Mouse (Mus musculus) limb, embryonic 14.5 days (tissue): ENCODE measurements around the gene AU040320. TPM values are rescaled to one million over a fixed set of nuclear protein-coding genes. Genes with fewer than 3 reads are reported as not detected.
A peak's percentile ranks its signal among the peaks of the same experiment; 100 is the strongest.

Source experiments
- ATAC-seq: fragments of 200-750 bp; cut with Nextera tagmentation; 2 replicates; pipeline ENCODE4 v1.8.0; 2017; ENCODE audit warnings: low read depth, moderate number of reproducible peaks, moderate TSS enrichment; ENCODE audit not compliant: low FRiP score
- DNase-seq: peaks from one replicate; pipeline ENCODE4 v3.0.0-alpha.2; 2015; ENCODE audit warnings: low spot score
- H3K27ac ChIP-seq: fragments of 300-500 bp; sonication (generic); replicated peaks from 2 replicates; pipeline ENCODE4 v1.5.1; 2014; ENCODE audit warnings: low read depth, mild to moderate bottlenecking, low read length, moderate library complexity, mixed read lengths
- H3K27me3 ChIP-seq: fragments of 300-500 bp; sonication (generic); 2 replicates; pipeline ENCODE4 v1.6.1; 2014; ENCODE audit warnings: low read length, mixed read lengths; ENCODE audit not compliant: control insufficient read depth, insufficient read depth
- H3K36me3 ChIP-seq: fragments of 300-500 bp; sonication (generic); 2 replicates; pipeline ENCODE4 v1.6.1; 2014; ENCODE audit warnings: mild to moderate bottlenecking, low read length, moderate library complexity, mixed read lengths; ENCODE audit not compliant: control insufficient read depth, insufficient read depth
- H3K4me1 ChIP-seq: fragments of 300-500 bp; sonication (generic); 2 replicates; pipeline ENCODE4 v1.6.1; 2014; ENCODE audit warnings: antibody characterized with exemption, low read length, mixed read lengths; ENCODE audit not compliant: control insufficient read depth, insufficient read depth
- H3K4me2 ChIP-seq: fragments of 300-500 bp; sonication (generic); replicated peaks from 2 replicates; pipeline ENCODE4 v1.6.1; 2014; ENCODE audit warnings: low read depth, mild to moderate bottlenecking, low read length, moderate library complexity; ENCODE audit not compliant: severe bottlenecking
- H3K4me3 ChIP-seq: fragments of 300-500 bp; sonication (generic); replicated peaks from 2 replicates; pipeline ENCODE4 v1.5.1; 2014; ENCODE audit warnings: low read length
- H3K9ac ChIP-seq: fragments of 300-500 bp; sonication (generic); 2 replicates; pipeline ENCODE4 v1.6.1; 2014; ENCODE audit warnings: mild to moderate bottlenecking, low read depth, low read length, moderate library complexity; ENCODE audit not compliant: severe bottlenecking
- H3K9me3 ChIP-seq: fragments of 300-500 bp; sonication (generic); 2 replicates; pipeline ENCODE4 v1.6.1; 2016; ENCODE audit warnings: low read length; ENCODE audit not compliant: control insufficient read depth
- POLR2A ChIP-seq: fragments of 200-500 bp; IDR thresholded peaks from 2 replicates; pipeline ENCODE4 v1.8.0; 2012; ENCODE audit warnings: inconsistent platforms, mild to moderate bottlenecking, moderate library complexity, borderline replicate concordance; ENCODE audit not compliant: insufficient read depth, insufficient read length; ENCODE audit errors: extremely low read depth
- WGBS: fragments of 180-500 bp; shearing (Covaris S2); extraction: QIAGEN DNeasy Blood & Tissue Kit; methylation state at CpG from one replicate; pipeline ENCODE4 v1.1.7; 2014; 5-methylcytosine and 5-hydroxymethylcytosine counted together
- polyA plus RNA-seq, 2 experiments: library from polyadenylated mRNA; depleted of rRNA in 1 of 2; stranded (reverse) in 1 of 2; unstranded in 1 of 2; fragments of >200 nt; fragmentation: Nextera tagmentation in 1 of 2; extraction: Ambion mirVana in 1 of 2; gene quantifications; 2 replicates each; pipeline versions ENCODE4 v1.2.1 to v1.2.3; 2012 to 2014

AU040320 gene
- polyA plus RNA-seq, 2 experiments: 21.1 to 27.7 TPM

DNA sequence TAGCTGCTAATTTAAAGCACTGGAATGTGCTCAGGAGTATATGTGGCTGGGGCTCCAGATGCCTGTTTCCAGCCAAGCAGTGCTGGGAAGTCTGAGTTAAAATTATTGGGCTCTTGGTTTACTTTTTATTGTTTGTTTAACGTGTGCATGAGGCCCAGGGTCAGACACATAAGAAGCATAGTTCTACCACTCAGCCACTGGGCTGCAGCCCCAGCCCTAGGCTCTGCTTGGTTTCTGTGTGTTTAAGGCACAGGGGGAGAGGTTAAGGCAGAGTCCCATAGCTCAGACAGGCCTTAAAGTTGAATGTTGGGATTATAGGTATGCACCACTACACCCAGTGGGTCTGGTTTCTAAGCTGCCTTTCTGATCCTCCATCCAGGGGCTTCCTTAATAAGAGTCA, 21.8 kb downstream of the AU040320 start:
- H3K36me3 ChIP-seq: no peaks in the 10 kb centered on the region; the same call in 1 of the 2 replicates
- H3K27me3 ChIP-seq: no peaks in the 10 kb centered on the region
- H3K27ac ChIP-seq: no peak overlapping the region
- no peak overlapping the region for H3K4me2 ChIP-seq
- H3K9me3 ChIP-seq: no peaks in the 10 kb centered on the region
- WGBS: 23% methylated on average over 1 of the region's 1 CpGs
- H3K9ac ChIP-seq: no peak overlapping the region
- DNase-seq (no peak), ATAC-seq (no peak)
- TF ChIP-seq POLR2A: no peak
- H3K4me1 ChIP-seq: peaks cover 9% of the 10 kb centered on the region; the same call in 1 of the 2 replicates
- H3K4me3 ChIP-seq: no peak overlapping the region

DNA sequence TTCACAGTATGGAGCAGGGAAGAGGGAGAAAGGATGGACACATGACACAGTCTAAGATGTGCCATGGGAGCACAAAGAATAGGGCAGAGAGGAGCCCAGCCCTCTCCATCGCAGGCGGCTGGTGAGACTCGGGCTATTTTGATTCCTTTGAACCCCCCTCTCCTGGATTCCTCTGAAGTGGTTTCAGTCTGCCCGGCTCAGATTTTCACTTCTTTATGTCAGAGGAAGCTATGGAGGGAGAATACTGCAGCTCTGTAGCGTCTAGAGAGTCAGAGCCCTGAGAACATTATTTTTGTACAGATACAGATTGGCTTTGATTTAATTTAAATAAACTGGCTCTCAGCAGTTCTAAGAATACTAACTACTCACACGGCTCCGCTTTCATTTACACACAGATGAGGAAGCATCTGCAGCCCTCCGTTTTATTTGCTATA, 25.8 kb downstream of the AU040320 start:
- Histone ChIP-seq H3K27ac (no peak overlapping the region), H3K9me3 (no peaks in the 10 kb centered on the region), H3K4me1 (peaks cover 41% of the 10 kb centered on the region), H3K4me2 (no peak overlapping the region), H3K36me3 (no peaks in the 10 kb centered on the region), H3K27me3 (no peaks in the 10 kb centered on the region), H3K9ac (no peak overlapping the region; the same call in 1 of the 2 replicates), H3K4me3 (no peak overlapping the region)
- no peak for DNase-seq
- no peak for TF ChIP-seq POLR2A
- no peak for ATAC-seq
- WGBS: 36% methylated on average over 8 of the region's 8 CpGs

- ATAC-seq (no peak), DNase-seq (no peak)
- no peak overlapping the region for H3K4me3 ChIP-seq
- no peaks in the 10 kb centered on the region for H3K27me3 ChIP-seq
- TF ChIP-seq POLR2A: no peak
- 44% methylated on average over 12 of the region's 12 CpGs for WGBS
- no peaks in the 10 kb centered on the region for H3K36me3 ChIP-seq
- no peaks in the 10 kb centered on the region for H3K9me3 ChIP-seq
- H3K4me2 ChIP-seq: no peak overlapping the region
- H3K4me1 ChIP-seq: peaks cover 41% of the 10 kb centered on the region
- H3K27ac ChIP-seq: no peak overlapping the region
- no peak overlapping the region for H3K9ac ChIP-seq
Measured at GRCm38 (mm10) chr4:126779826-126780775, 26.8 kb downstream of the AU040320 start.

DNA sequence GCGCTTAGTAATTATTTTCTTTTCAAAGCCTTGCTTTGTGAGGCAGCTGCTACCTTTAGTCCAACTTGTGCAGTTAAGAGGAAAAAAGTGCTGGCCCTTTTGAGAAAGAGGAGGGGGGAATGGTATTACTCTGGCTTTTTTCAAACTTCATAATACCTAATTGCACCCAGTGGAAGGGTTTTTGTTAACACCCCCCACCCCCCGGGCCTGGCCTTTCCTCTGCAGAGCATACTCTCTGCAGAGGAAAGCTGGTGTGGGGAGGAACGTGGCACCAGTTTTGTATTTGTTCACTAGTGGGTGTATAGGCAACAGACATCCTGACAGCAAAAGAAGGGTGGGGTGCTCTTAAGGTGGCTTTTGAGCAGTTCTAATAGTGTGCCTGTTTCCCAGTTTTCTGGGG, 28.5 kb downstream of the AU040320 start:
- TF ChIP-seq POLR2A: no peak
- H3K36me3 ChIP-seq: no peaks in the 10 kb centered on the region
- H3K9ac ChIP-seq: no peak overlapping the region
- no peak overlapping the region for H3K4me2 ChIP-seq
- no peak overlapping the region for H3K4me3 ChIP-seq
- H3K27ac ChIP-seq: peak overlapping the region; percentile 71
- H3K4me1 ChIP-seq: peaks cover 41% of the 10 kb centered on the region
- H3K27me3 ChIP-seq: no peaks in the 10 kb centered on the region
- no peaks in the 10 kb centered on the region for H3K9me3 ChIP-seq
- DNase-seq (no peak), ATAC-seq (no peak)
- 48% methylated on average over 3 of the region's 3 CpGs for WGBS

DNA sequence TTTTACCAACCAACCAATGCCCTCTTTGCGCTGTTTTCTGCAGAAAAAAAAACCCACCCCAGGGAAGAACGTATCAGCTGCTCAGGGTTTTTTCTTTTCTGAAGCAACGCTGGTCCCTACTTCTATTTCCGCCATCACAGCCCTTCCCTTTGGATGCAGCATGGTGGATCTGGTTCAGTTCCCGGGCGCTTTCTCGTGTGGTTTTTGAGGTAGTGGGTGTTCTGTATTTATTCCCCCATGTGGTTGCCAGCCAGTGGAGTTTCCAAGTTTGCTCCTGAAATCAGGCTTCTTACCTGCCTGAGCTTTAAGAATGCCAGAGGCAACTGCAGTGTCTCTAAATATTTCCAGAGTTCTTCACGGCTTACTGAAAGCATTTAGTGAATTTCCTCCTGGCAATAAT, 29.2 kb downstream of the AU040320 start:
- H3K27me3 ChIP-seq: no peaks in the 10 kb centered on the region
- H3K9ac ChIP-seq: no peak overlapping the region
- 0 out of 2 replicates have a peak overlapping the region, but pooled peaks have one; percentile 10 for H3K4me2 ChIP-seq
- no peak for DNase-seq
- peak overlapping the region; percentile 70 for H3K27ac ChIP-seq
- H3K4me3 ChIP-seq: no peak overlapping the region
- H3K36me3 ChIP-seq: no peaks in the 10 kb centered on the region
- no peaks in the 10 kb centered on the region for H3K9me3 ChIP-seq
- H3K4me1 ChIP-seq: peaks cover 38% of the 10 kb centered on the region
- WGBS: 51% methylated on average over 8 of the region's 8 CpGs
- ATAC-seq: no peak
- TF ChIP-seq POLR2A: no peak
